Mouse (Mus musculus) T-helper 1 cell (primary cell): ENCODE measurements around the gene Snx8.
"Not testable (repeated sequence)": the region's sequence is repeated elsewhere in the genome, so short reads cannot be mapped to it uniquely, and the experiment has no call there.

Source experiments
- in situ Hi-C: fragments of 300-600 bp; cut with MboI, MseI; formaldehyde crosslinking; loops from one replicate; pipeline ENCODE4 v1.15.1; 2025; ENCODE audit warnings: high pct_unique_total_duplicates

The Snx8 gene

GRCm38 (mm10) chr5:140384462-140384861 lies 4.6 kb downstream of the Snx8 start:
- in situ Hi-C loops: no loop called here

- in situ Hi-C loops: no loop called here
These were observed 5.5 kb downstream of the Snx8 start for GRCm38 (mm10) chr5:140383559-140383958.

GRCm38 (mm10) chr5:140382688-140383087 lies 6.4 kb downstream of the Snx8 start:
- in situ Hi-C loops: no loop called here

GRCm38 (mm10) chr5:140381156-140381555 lies 7.9 kb downstream of the Snx8 start:
- in situ Hi-C loops: no loop called here

GRCm38 (mm10) chr5:140379299-140379698 lies 9.8 kb downstream of the Snx8 start:
- in situ Hi-C loops: no loop called here

- in situ Hi-C loops: no loop called here
These were observed 10.8 kb downstream of the Snx8 start for GRCm38 (mm10) chr5:140378121-140378853.

- in situ Hi-C loops: no loop called here
These were observed 13.7 kb downstream of the Snx8 start for GRCm38 (mm10) chr5:140375249-140375829.

- in situ Hi-C loops: no loop called here
These were observed 14.8 kb downstream of the Snx8 start for GRCm38 (mm10) chr5:140374226-140374625.

- in situ Hi-C loops: no loop called here
These were observed 15.4 kb downstream of the Snx8 start for GRCm38 (mm10) chr5:140373711-140374110.

- in situ Hi-C loops: no loop called here
These were observed 17.4 kb downstream of the Snx8 start for GRCm38 (mm10) chr5:140371671-140372070.

- in situ Hi-C loops: no loop called here
These were observed 18.4 kb downstream of the Snx8 start for GRCm38 (mm10) chr5:140370446-140371254.

- in situ Hi-C loops: no loop called here
These were observed 19.6 kb downstream of the Snx8 start for GRCm38 (mm10) chr5:140369466-140369865.

- in situ Hi-C loops: no loop called here
These were observed 20.1 kb downstream of the Snx8 start for GRCm38 (mm10) chr5:140368926-140369325.

- in situ Hi-C loops: not testable (repeated sequence)
These were observed 20.9 kb downstream of the Snx8 start for GRCm38 (mm10) chr5:140368126-140368525.

- in situ Hi-C loops: no loop called here
These were observed 24.6 kb downstream of the Snx8 start for GRCm38 (mm10) chr5:140364415-140364814.

- in situ Hi-C loops: no loop called here
These were observed 29.0 kb downstream of the Snx8 start for GRCm38 (mm10) chr5:140359930-140360674.

- in situ Hi-C loops: no loop called here
These were observed 31.6 kb downstream of the Snx8 start for GRCm38 (mm10) chr5:140357466-140357865.

GRCm38 (mm10) chr5:140355934-140356333 lies 33.1 kb downstream of the Snx8 start:
- in situ Hi-C loops: no loop called here

GRCm38 (mm10) chr5:140352352-140352751 lies 36.7 kb downstream of the Snx8 start:
- in situ Hi-C loops: no loop called here

- in situ Hi-C loops: no loop called here
These were observed 38.1 kb downstream of the Snx8 start for GRCm38 (mm10) chr5:140350731-140351497.

GRCm38 (mm10) chr5:140349882-140350281 lies 39.2 kb downstream of the Snx8 start:
- in situ Hi-C loops: no loop called here
